Mouse (Mus musculus): ENCODE data around the gene Sez6l2.

GRCm38 (mm10) chr7:126929046-126929445 lies 21.3 kb upstream of the Sez6l2 start:
- TF ChIP-seq CTCF (IDR thresholded peaks at IDR 0.05; ENCODE audit: low read depth, low read length) (no peak), POLR2A (IDR thresholded peaks at IDR 0.05; ENCODE audit: borderline replicate concordance, low read depth, low read length) (no peak)
